Mouse (Mus musculus) midbrain, embryonic 16.5 days (tissue): ENCODE measurements at regions not wholly inside any gene's neighbourhood (a gene's known extent, or its start where the extent isn't known, plus 50 kb on each side); places are given as distances from the start of the nearest gene placed in this dataset.

Experiments
- ATAC-seq: fragments of 200-750 bp; cut with Nextera tagmentation; 2 replicates; pipeline ENCODE4 v1.8.0; 2017; ENCODE audit warnings: moderate TSS enrichment
- H3K27ac ChIP-seq: fragments of 300-500 bp; sonication (generic); 2 replicates; pipeline ENCODE4 v1.5.1; 2014; ENCODE audit warnings: mild to moderate bottlenecking, low read length, mixed read lengths
- H3K27me3 ChIP-seq: fragments of 300-500 bp; sonication (generic); 2 replicates; pipeline ENCODE4 v1.6.1; 2014; ENCODE audit warnings: low read depth, low read length, mixed read lengths; ENCODE audit not compliant: control insufficient read depth, insufficient read depth
- H3K36me3 ChIP-seq: fragments of 300-500 bp; sonication (generic); 2 replicates; pipeline ENCODE4 v1.6.1; 2014; ENCODE audit warnings: mild to moderate bottlenecking, low read length, moderate library complexity, mixed read lengths; ENCODE audit not compliant: control insufficient read depth, insufficient read depth
- H3K4me1 ChIP-seq: fragments of 300-500 bp; sonication (generic); 2 replicates; pipeline ENCODE4 v1.6.1; 2014; ENCODE audit warnings: mild to moderate bottlenecking, low read length, mixed read lengths; ENCODE audit not compliant: control insufficient read depth, insufficient read depth
- H3K4me2 ChIP-seq: fragments of 300-500 bp; sonication (generic); 2 replicates; pipeline ENCODE4 v1.6.1; 2014; ENCODE audit warnings: mild to moderate bottlenecking, low read length, mixed read lengths
- H3K4me3 ChIP-seq: fragments of 300-500 bp; sonication (generic); 2 replicates; pipeline ENCODE4 v1.5.1; 2014; ENCODE audit warnings: low read depth, mild to moderate bottlenecking, low read length, moderate library complexity, mixed read lengths
- H3K9ac ChIP-seq: fragments of 300-500 bp; sonication (generic); 2 replicates; pipeline ENCODE4 v1.6.1; 2014; ENCODE audit warnings: low read depth, low read length, mixed read lengths
- H3K9me3 ChIP-seq: fragments of 300-500 bp; sonication (generic); replicated peaks from 2 replicates; pipeline ENCODE4 v1.6.1; 2014; ENCODE audit warnings: mild to moderate bottlenecking, low read length, mixed read lengths; ENCODE audit not compliant: control insufficient read depth, poor library complexity, severe bottlenecking
- whole genome bisulfite sequencing: fragments of 180-500 bp; shearing (Covaris S2); extraction: QIAGEN DNeasy Blood & Tissue Kit; methylation state at CpG from one replicate; pipeline ENCODE4 v1.1.7; 2014; 5-methylcytosine and 5-hydroxymethylcytosine counted together

DNA sequence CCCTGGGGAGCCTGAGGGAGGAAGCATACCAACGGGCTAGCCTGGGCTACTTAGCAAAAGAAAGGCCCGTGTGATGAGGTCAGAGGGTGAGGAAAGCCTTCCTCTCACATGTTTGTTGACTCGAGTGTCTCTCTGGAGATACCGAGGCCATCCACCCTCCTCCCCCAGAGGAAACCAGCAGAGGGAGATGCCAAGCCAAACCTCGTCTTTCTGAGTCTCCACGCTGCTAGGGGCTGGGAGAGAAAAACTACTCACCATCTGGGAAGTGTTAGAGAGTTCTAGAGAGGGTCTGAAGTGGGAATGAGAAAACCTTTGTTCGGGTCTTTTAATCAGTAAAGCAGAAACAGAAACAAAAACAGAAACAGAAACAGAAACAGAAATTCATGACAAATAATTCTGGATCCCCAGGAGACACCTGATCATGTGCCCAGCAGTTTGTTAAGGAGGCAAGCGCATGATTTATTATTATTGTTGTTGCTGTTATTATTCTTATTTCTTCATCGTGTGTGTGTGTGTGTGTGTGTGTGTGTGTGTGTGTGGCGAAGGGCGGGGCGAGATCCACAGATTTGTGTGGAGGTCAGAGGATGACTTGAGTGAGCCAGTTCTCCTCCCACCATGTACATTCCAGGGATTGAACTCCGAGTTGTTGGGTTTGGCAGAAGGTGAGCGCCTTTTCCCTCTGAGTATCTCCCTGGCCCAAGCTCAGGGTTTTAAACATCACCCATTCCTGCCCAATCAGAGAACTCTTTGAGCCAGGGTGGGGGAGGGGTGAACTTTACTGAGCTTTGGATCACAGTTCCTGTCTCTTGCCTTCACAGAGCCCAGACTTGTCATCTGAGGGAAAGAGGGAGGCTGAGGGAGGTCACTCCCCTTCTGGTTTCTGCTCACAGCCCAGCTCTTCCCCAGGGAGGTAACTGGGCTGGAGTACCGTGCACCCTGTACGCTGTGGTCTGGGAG, 104.2 kb downstream of the Zfp36l2 start:
- Histone ChIP-seq H3K4me2 (no peak overlapping the region), H3K4me3 (no peak overlapping the region), H3K9ac (no peak overlapping the region), H3K27ac (no peak overlapping the region), H3K36me3 (no peaks in the 10 kb centered on the region), H3K4me1 (no peaks in the 10 kb centered on the region), H3K27me3 (no peaks in the 10 kb centered on the region), H3K9me3 (no peaks in the 10 kb centered on the region)
- 77% methylated on average over 16 of the region's 16 CpGs for WGBS
- no peak for ATAC-seq

GRCm38 (mm10) chr17:84082571-84082970, 105.2 kb downstream of the Zfp36l2 start:
- H3K27ac ChIP-seq: peak overlapping the region; percentile 44; the same call in 1 of the 2 replicates
- no peaks in the 10 kb centered on the region for H3K27me3 ChIP-seq
- H3K4me2 ChIP-seq: no peak overlapping the region
- no peak overlapping the region for H3K4me3 ChIP-seq
- no peaks in the 10 kb centered on the region for H3K36me3 ChIP-seq
- no peak for ATAC-seq
- no peaks in the 10 kb centered on the region for H3K4me1 ChIP-seq
- no peak overlapping the region for H3K9ac ChIP-seq
- H3K9me3 ChIP-seq: no peaks in the 10 kb centered on the region
- 95% methylated on average over 5 of the region's 5 CpGs for WGBS

DNA sequence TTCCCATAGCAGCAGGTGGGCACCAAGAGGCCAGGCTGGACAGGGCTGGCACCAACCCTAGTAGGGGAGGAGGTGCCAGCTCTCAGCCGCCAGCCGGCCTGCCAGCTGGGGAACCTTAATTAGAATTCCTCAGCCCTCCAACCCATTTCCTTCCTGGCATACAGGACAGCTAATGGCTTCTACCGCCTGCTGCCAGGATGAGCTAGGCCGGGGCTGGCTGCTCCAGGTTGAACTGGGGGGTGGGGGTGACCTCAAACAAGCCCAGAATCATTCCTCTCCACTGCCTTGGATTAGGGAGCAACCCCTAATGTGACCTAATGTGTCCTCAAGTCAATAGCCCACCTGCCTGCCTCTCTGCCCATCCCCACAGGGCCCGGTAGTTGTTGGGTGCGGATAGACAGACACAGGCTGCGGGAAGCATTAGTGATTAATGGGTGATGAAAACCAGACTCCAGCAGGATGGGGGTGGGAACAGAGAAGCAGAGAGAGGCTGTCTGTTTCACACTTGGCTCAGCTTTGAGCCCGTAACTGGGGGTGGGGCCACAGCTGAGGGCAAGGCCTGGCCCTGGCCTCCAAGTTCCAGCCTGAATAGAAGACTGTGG, 105.9 kb downstream of the Zfp36l2 start:
- no peak overlapping the region for H3K9ac ChIP-seq
- H3K4me3 ChIP-seq: no peak overlapping the region
- H3K9me3 ChIP-seq: no peaks in the 10 kb centered on the region
- H3K27me3 ChIP-seq: no peaks in the 10 kb centered on the region
- no peaks in the 10 kb centered on the region for H3K36me3 ChIP-seq
- H3K4me1 ChIP-seq: no peaks in the 10 kb centered on the region
- ATAC-seq: peak; percentile 72
- peak overlapping the region; percentile 51; the same call in 1 of the 2 replicates for H3K27ac ChIP-seq
- H3K4me2 ChIP-seq: no peak overlapping the region
- 62% methylated on average over 8 of the region's 8 CpGs for WGBS

- Histone ChIP-seq H3K4me3 (no peak overlapping the region), H3K27me3 (no peaks in the 10 kb centered on the region), H3K9ac (no peak overlapping the region), H3K4me2 (no peak overlapping the region), H3K36me3 (no peaks in the 10 kb centered on the region), H3K27ac (no peak overlapping the region), H3K9me3 (no peaks in the 10 kb centered on the region), H3K4me1 (no peaks in the 10 kb centered on the region)
- WGBS: 75% methylated on average over 3 of the region's 3 CpGs
- no peak for ATAC-seq
Observed at GRCm38 (mm10) chr17:84075081-84075938, 112.4 kb downstream of the Zfp36l2 start.

DNA sequence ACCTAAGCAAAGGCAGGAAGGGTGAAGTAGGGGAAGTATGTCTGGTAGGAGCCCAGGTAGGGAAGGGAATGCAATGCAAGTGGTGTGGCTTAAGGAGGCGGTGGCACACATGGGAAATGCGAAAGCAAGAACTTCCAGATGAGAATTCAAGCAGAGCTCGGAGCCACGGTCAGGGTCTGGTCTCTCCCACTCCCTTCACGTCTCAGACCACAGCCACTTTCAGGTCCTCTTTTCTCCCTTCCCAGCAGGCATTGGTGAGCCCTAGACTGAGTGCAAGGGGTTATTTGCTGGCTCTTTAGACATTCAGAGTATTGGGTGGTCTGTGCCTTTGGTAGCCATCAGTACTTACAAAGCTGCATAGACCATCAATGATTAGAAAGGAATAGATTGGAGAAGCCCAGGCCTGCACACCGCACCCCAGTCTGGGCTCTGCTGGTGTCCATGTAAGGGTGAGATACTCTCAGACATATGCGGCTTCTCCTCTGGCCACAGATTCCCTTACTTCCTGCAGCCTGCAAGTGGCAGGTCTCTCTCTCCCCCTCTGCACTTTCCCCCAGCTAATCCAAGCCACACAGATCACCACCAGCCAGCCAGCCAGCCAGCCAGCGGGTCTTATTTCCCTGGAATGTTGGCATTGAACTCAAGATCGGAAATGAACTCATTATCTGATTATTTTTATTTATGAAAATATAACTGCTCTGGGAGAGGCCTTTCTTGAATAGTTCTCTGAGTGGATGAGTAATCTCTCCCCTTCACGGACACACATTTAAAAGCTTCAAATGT, 113.6 kb downstream of the Zfp36l2 start:
- no peak for ATAC-seq
- H3K4me2 ChIP-seq: no peak overlapping the region
- no peaks in the 10 kb centered on the region for H3K27me3 ChIP-seq
- H3K9me3 ChIP-seq: no peaks in the 10 kb centered on the region
- H3K4me3 ChIP-seq: no peak overlapping the region
- H3K36me3 ChIP-seq: no peaks in the 10 kb centered on the region
- no peak overlapping the region for H3K9ac ChIP-seq
- 83% methylated on average over 10 of the region's 10 CpGs for WGBS
- H3K27ac ChIP-seq: no peak overlapping the region
- H3K4me1 ChIP-seq: no peaks in the 10 kb centered on the region

DNA sequence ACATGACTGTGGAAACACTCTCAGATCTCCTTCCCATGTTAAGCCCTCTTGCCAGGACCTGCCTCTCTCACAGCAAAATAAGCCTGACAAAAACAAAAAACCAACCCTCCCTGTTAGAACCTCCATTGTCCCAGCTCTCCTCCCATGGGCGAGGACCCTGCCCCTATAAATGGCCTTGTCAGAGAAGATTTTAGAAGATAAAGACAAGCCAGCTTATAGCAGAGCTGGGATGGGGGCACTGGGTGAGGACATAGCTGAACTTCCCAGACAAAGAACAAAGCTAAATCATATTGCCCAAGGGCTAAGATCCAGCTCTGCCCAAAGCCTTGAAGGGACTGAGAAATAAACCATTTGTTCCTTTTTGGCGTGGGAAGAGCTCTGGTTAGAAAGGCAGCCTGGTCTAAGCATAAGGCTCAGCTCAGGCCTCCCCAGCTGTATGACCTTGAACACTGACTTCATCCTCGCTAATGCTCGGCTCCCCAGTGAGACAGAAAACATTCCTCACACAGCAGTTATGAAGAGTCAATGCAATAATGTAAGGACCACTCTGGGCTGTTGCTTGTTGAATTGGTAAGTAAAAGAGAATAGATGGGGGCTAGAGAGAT, 115.2 kb downstream of the Zfp36l2 start:
- H3K4me2 ChIP-seq: no peak overlapping the region
- no peak overlapping the region for H3K4me3 ChIP-seq
- WGBS: 46% methylated on average over 4 of the region's 4 CpGs
- ATAC-seq: no peak
- no peaks in the 10 kb centered on the region for H3K9me3 ChIP-seq
- H3K36me3 ChIP-seq: no peaks in the 10 kb centered on the region
- H3K9ac ChIP-seq: no peak overlapping the region
- H3K27ac ChIP-seq: no peak overlapping the region
- H3K4me1 ChIP-seq: no peaks in the 10 kb centered on the region
- H3K27me3 ChIP-seq: no peaks in the 10 kb centered on the region

GRCm38 (mm10) chr17:84071855-84072254, 115.9 kb downstream of the Zfp36l2 start:
- no peak overlapping the region for H3K4me2 ChIP-seq
- no peaks in the 10 kb centered on the region for H3K36me3 ChIP-seq
- no peak for ATAC-seq
- no peak overlapping the region for H3K4me3 ChIP-seq
- no peaks in the 10 kb centered on the region for H3K4me1 ChIP-seq
- H3K9ac ChIP-seq: no peak overlapping the region
- H3K27ac ChIP-seq: no peak overlapping the region
- H3K9me3 ChIP-seq: no peaks in the 10 kb centered on the region
- no peaks in the 10 kb centered on the region for H3K27me3 ChIP-seq
- WGBS: 88% methylated on average over 2 of the region's 2 CpGs

DNA sequence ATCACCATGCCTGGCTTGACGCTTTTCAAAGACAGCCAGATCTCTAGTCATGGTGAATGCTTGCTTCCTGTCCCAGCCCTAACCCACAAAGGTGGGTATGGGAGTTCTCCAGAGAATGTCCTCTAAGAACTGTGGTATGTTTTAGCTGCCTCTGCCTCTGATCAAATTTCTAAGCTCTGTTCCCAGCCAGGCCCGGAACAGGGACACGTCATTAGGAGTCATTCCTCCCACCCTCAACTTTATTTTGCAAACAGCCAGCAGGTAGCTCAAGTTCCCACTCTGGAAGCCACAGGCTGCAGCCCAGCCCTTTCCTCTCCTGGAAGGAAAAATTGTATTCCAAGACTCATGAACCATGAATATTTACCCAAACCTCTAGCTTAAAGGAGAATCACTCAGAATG, 117.2 kb downstream of the Zfp36l2 start:
- Histone ChIP-seq H3K27me3 (no peaks in the 10 kb centered on the region), H3K27ac (no peak overlapping the region), H3K4me1 (no peaks in the 10 kb centered on the region), H3K9me3 (no peaks in the 10 kb centered on the region), H3K4me2 (no peak overlapping the region), H3K9ac (no peak overlapping the region), H3K4me3 (no peak overlapping the region), H3K36me3 (no peaks in the 10 kb centered on the region)
- 89% methylated on average over 3 of the region's 3 CpGs for WGBS
- ATAC-seq: no peak
